Mouse (Mus musculus) ES-E14 (cell line): ENCODE data around the gene Hsp90ab1.

Experiments
- CHD2 ChIP-seq: IDR thresholded peaks from 2 replicates; pipeline ENCODE4 v1.6.1; 2014; ENCODE audit warnings: mild to moderate bottlenecking, low read depth, low read length, inconsistent platforms
- HCFC1 ChIP-seq: IDR thresholded peaks from 2 replicates; pipeline ENCODE4 v1.6.1; 2012; ENCODE audit warnings: low read length, inconsistent platforms, borderline replicate concordance; ENCODE audit not compliant: insufficient read depth
- ZC3H11A ChIP-seq: IDR thresholded peaks from 2 replicates; pipeline ENCODE4 v1.6.1; 2012; ENCODE audit warnings: low read depth, mild to moderate bottlenecking, inconsistent platforms, low read length, borderline replicate concordance
- ZNF384 ChIP-seq: IDR thresholded peaks from 2 replicates; pipeline ENCODE4 v1.6.1; 2012; ENCODE audit warnings: low read depth, low read length, inconsistent platforms

- TF ChIP-seq ZC3H11A (no peak), ZNF384 (no peak), HCFC1 (no peak), CHD2 (no peak)
Measured at GRCm38 (mm10) chr17:45579554-45579953, 6.5 kb upstream of the Hsp90ab1 start.
